Mouse (Mus musculus): ENCODE data around the gene Olfr1342. TPM values are rescaled to one million over a fixed set of nuclear protein-coding genes. Genes with fewer than 3 reads are reported as not detected.

Olfr1342 gene
- polyA plus RNA-seq (2012; rRNA removed), result 0.24 TPM in 1 of 2 replicates, not detected in the other

- Histone ChIP-seq H3K36me3 (ENCODE audit: control insufficient read depth, insufficient read depth, low read length) (no peaks in the 10 kb centered on the region), H3K4me1 (ENCODE audit: control insufficient read depth, insufficient read depth, insufficient read length, low read length) (no peaks in the 10 kb centered on the region), H3K27ac (ENCODE audit: insufficient read depth, low read depth, low read length) (no peak within 1 kb of the TSS), H3K4me3 (ENCODE audit: low read depth, low read length) (no peak within 1 kb of the TSS), H3K27me3 (ENCODE audit: control insufficient read depth, insufficient read depth, low read length) (no peaks in the 10 kb centered on the region)
- 50% methylated on average over 12 of the region's 12 CpGs for WGBS
- TF ChIP-seq CTCF (IDR thresholded peaks at IDR 0.05; ENCODE audit: extremely low read depth, insufficient read length, insufficient replicate concordance, low read depth, low read length) (no peak), POLR2A (IDR thresholded peaks at IDR 0.05; ENCODE audit: low read depth, low read length) (no peak)
Measured at GRCm38 (mm10) chr4:118692412-118692973, at the start of gene Olfr1342. Gene Olfr1342 (minus strand): TSS chr4:118692756.

GRCm38 (mm10) chr4:118741881-118742280, 49.3 kb upstream of the Olfr1342 start:
- TF ChIP-seq CTCF (IDR thresholded peaks at IDR 0.05; ENCODE audit: extremely low read depth, insufficient read length, insufficient replicate concordance, low read depth, low read length) (no peak), POLR2A (IDR thresholded peaks at IDR 0.05; ENCODE audit: low read depth, low read length) (no peak)
- Histone ChIP-seq H3K27ac (ENCODE audit: insufficient read depth, low read depth, low read length) (no peak overlapping the region), H3K4me3 (ENCODE audit: low read depth, low read length) (no peak overlapping the region), H3K36me3 (ENCODE audit: control insufficient read depth, insufficient read depth, low read length) (no peaks in the 10 kb centered on the region), H3K4me1 (ENCODE audit: control insufficient read depth, insufficient read depth, insufficient read length, low read length) (no peaks in the 10 kb centered on the region), H3K27me3 (ENCODE audit: control insufficient read depth, insufficient read depth, low read length) (no peaks in the 10 kb centered on the region)
- 34% methylated on average over 16 of the region's 16 CpGs for WGBS

GRCm38 (mm10) chr4:118740988-118741698, 48.6 kb upstream of the Olfr1342 start:
- 7% methylated on average over 11 of the region's 11 CpGs for WGBS

GRCm38 (mm10) chr4:118739574-118739973, 47.0 kb upstream of the Olfr1342 start:
- Histone ChIP-seq H3K4me3 (ENCODE audit: low read depth, low read length) (no peak overlapping the region), H3K27me3 (ENCODE audit: control insufficient read depth, insufficient read depth, low read length) (no peaks in the 10 kb centered on the region), H3K27ac (ENCODE audit: insufficient read depth, low read depth, low read length) (no peak overlapping the region), H3K36me3 (ENCODE audit: control insufficient read depth, insufficient read depth, low read length) (no peaks in the 10 kb centered on the region), H3K4me1 (ENCODE audit: control insufficient read depth, insufficient read depth, insufficient read length, low read length) (no peaks in the 10 kb centered on the region)
- TF ChIP-seq CTCF (IDR thresholded peaks at IDR 0.05; ENCODE audit: extremely low read depth, insufficient read length, insufficient replicate concordance, low read depth, low read length) (no peak), POLR2A (IDR thresholded peaks at IDR 0.05; ENCODE audit: low read depth, low read length) (no peak)
- 77% methylated on average over 3 of the region's 3 CpGs for WGBS

More at GRCm38 (mm10) chr4:118740988-118741698, 48.6 kb upstream of the Olfr1342 start:
- H3K27me3 ChIP-seq (ENCODE audit: control insufficient read depth, insufficient read depth, low read length), result no peaks in the 10 kb centered on the region
- TF ChIP-seq CTCF (IDR thresholded peaks at IDR 0.05; ENCODE audit: extremely low read depth, insufficient read length, insufficient replicate concordance, low read depth, low read length), result no peak
- no peaks in the 10 kb centered on the region for H3K4me1 ChIP-seq (ENCODE audit: control insufficient read depth, insufficient read depth, insufficient read length, low read length)
- H3K27ac ChIP-seq (ENCODE audit: insufficient read depth, low read depth, low read length), result no peak overlapping the region
- H3K36me3 ChIP-seq (ENCODE audit: control insufficient read depth, insufficient read depth, low read length), result no peaks in the 10 kb centered on the region
- no peak overlapping the region for H3K4me3 ChIP-seq (ENCODE audit: low read depth, low read length)

GRCm38 (mm10) chr4:118731875-118732274, 39.3 kb upstream of the Olfr1342 start, which contains the start of gene Olfr1339:
Gene Olfr1339 (plus strand): TSS chr4:118732175.
- H3K4me1 ChIP-seq (ENCODE audit: control insufficient read depth, insufficient read depth, insufficient read length, low read length), result no peaks in the 10 kb centered on the region
- H3K4me3 ChIP-seq (ENCODE audit: low read depth, low read length), result no peak within 1 kb of the TSS
- TF ChIP-seq POLR2A (IDR thresholded peaks at IDR 0.05; ENCODE audit: low read depth, low read length), result no peak
- H3K36me3 ChIP-seq (ENCODE audit: control insufficient read depth, insufficient read depth, low read length), result no peaks in the 10 kb centered on the region
- H3K27me3 ChIP-seq (ENCODE audit: control insufficient read depth, insufficient read depth, low read length), result no peaks in the 10 kb centered on the region
- no peak within 1 kb of the TSS for H3K27ac ChIP-seq (ENCODE audit: insufficient read depth, low read depth, low read length)
- WGBS, result 100% methylated on average over 1 of the region's 1 CpGs

- Histone ChIP-seq H3K27ac (ENCODE audit: insufficient read depth, low read depth, low read length) (no peak overlapping the region), H3K4me1 (ENCODE audit: control insufficient read depth, insufficient read depth, insufficient read length, low read length) (no peaks in the 10 kb centered on the region), H3K4me3 (ENCODE audit: low read depth, low read length) (no peak overlapping the region), H3K27me3 (ENCODE audit: control insufficient read depth, insufficient read depth, low read length) (no peaks in the 10 kb centered on the region), H3K36me3 (ENCODE audit: control insufficient read depth, insufficient read depth, low read length) (no peaks in the 10 kb centered on the region)
- WGBS, result 54% methylated on average over 10 of the region's 10 CpGs
- no peak for TF ChIP-seq CTCF (IDR thresholded peaks at IDR 0.05; ENCODE audit: extremely low read depth, insufficient read length, insufficient replicate concordance, low read depth, low read length)
- no peak for TF ChIP-seq POLR2A (IDR thresholded peaks at IDR 0.05; ENCODE audit: low read depth, low read length)
Measured at GRCm38 (mm10) chr4:118721742-118722483, 29.4 kb upstream of the Olfr1342 start.

- TF ChIP-seq POLR2A (IDR thresholded peaks at IDR 0.05; ENCODE audit: low read depth, low read length) (no peak), CTCF (IDR thresholded peaks at IDR 0.05; ENCODE audit: extremely low read depth, insufficient read length, insufficient replicate concordance, low read depth, low read length) (no peak)
- H3K4me1 ChIP-seq (ENCODE audit: control insufficient read depth, insufficient read depth, insufficient read length, low read length), result no peaks in the 10 kb centered on the region
- H3K27me3 ChIP-seq (ENCODE audit: control insufficient read depth, insufficient read depth, low read length), result no peaks in the 10 kb centered on the region
- no peaks in the 10 kb centered on the region for H3K36me3 ChIP-seq (ENCODE audit: control insufficient read depth, insufficient read depth, low read length)
- no peak within 1 kb of the TSS for H3K4me3 ChIP-seq (ENCODE audit: low read depth, low read length)
- H3K27ac ChIP-seq (ENCODE audit: insufficient read depth, low read depth, low read length), result no peak within 1 kb of the TSS
Measured at GRCm38 (mm10) chr4:118719838-118720237, 27.3 kb upstream of the Olfr1342 start, which contains the start of gene Olfr1340. Gene Olfr1340 (plus strand): TSS chr4:118720138.

All from small intestine, adult 2 months (tissue).